Mouse (Mus musculus): ENCODE measurements around the gene Adora3. TPM values are rescaled to one million over a fixed set of nuclear protein-coding genes. Genes with fewer than 3 reads are reported as not detected.
"Not testable (repeated sequence)": the region's sequence is repeated elsewhere in the genome, so short reads cannot be mapped to it uniquely, and the experiment has no call there.

Adora3 gene
- polyA plus RNA-seq, 1 experiment = 0.19 TPM

DNA sequence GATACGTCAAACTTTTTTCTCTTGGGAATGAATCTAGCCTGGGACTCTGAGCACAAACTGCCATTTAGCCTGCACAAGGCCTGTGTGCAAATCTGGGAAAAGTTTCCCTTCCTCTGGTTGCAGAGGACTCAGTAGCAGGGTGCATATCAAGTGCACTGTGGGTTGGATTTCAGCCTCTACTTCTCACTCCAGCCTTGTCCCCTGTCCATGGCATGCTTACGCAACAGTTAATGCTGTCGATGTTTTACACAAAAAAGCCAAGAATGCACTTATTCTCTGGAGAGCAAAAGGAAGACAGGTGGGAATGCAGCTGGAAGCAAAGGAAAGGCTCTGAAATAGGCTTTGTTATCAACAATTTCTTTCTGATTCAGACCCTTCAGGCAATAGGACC, 47.7 kb downstream of the Adora3 start:
- no peaks in the 10 kb centered on the region for H3K36me3 ChIP-seq (ENCODE audit: control insufficient read depth, insufficient read depth, low read length)
- H3K4me3 ChIP-seq (ENCODE audit: insufficient read depth, low read depth, low read length) = no peak overlapping the region
- no peaks in the 10 kb centered on the region for H3K4me1 ChIP-seq (ENCODE audit: control insufficient read depth, insufficient read depth, low read length)
- H3K27ac ChIP-seq (ENCODE audit: insufficient read depth, low read depth, low read length) = no peak overlapping the region
- TF ChIP-seq POLR2A (IDR thresholded peaks at IDR 0.05; ENCODE audit: low read depth, low read length) (no peak), CTCF (conservative IDR thresholded peaks at IDR 0.05; ENCODE audit: insufficient read depth, insufficient read length, low read depth, low read length) (no peak)
- 74% methylated on average over 3 of the region's 3 CpGs for WGBS
- no peaks in the 10 kb centered on the region for H3K27me3 ChIP-seq (replicated peaks; ENCODE audit: control insufficient read depth, insufficient read depth, low read length)
- no peak for DNase-seq

DNA sequence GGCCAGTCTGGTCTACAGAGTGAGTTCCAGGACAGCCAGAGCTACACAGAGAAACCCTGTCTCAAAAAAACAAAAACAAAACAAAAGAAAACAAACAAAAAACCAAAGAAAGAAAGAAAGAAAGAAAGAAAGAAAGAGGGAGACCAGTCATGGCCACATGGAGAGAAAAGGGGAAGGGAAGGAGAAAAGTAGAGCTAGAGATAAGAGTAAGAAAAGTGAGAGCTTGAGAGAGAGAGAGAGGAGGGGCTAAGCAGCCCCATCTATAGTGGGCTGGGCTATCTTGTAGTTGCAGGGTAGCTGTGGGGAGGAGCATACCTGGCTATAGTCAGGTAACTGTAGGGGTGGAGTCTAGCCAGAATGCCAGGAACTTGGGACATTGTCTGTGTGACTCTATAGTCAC, 50.1 kb downstream of the Adora3 start:
- not testable (repeated sequence) for DNase-seq; H3K4me1 ChIP-seq (ENCODE audit: control insufficient read depth, insufficient read depth, low read length); H3K27ac ChIP-seq (ENCODE audit: insufficient read depth, low read depth, low read length); H3K36me3 ChIP-seq (ENCODE audit: control insufficient read depth, insufficient read depth, low read length); H3K27me3 ChIP-seq (replicated peaks; ENCODE audit: control insufficient read depth, insufficient read depth, low read length); H3K4me3 ChIP-seq (ENCODE audit: insufficient read depth, low read depth, low read length)

DNA sequence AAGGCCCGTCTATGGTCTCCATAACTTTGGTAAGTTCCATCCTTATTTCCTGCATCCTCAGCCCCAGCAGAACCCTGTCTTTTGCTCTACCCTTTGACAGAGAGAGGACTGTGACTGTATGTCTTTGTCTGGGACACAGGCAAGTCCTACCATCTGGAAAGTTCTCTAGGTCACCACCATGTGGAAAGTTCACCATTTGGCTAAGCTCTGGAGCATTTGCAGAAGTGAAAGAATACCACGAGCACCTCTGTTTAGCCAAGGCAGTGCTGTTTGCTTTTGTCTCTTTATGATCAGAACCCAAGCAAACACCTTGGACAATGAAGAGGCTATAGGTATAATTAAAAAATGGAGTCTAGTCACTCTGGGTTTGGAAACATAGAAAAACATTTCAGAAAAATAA, 51.3 kb downstream of the Adora3 start:
- Histone ChIP-seq H3K4me1 (ENCODE audit: control insufficient read depth, insufficient read depth, low read length) (no peaks in the 10 kb centered on the region), H3K36me3 (ENCODE audit: control insufficient read depth, insufficient read depth, low read length) (no peaks in the 10 kb centered on the region), H3K4me3 (ENCODE audit: insufficient read depth, low read depth, low read length) (no peak overlapping the region), H3K27me3 (replicated peaks; ENCODE audit: control insufficient read depth, insufficient read depth, low read length) (no peaks in the 10 kb centered on the region), H3K27ac (ENCODE audit: insufficient read depth, low read depth, low read length) (no peak overlapping the region)
- no peak for DNase-seq
- TF ChIP-seq POLR2A (IDR thresholded peaks at IDR 0.05; ENCODE audit: low read depth, low read length) = no peak
- TF ChIP-seq CTCF (conservative IDR thresholded peaks at IDR 0.05; ENCODE audit: insufficient read depth, insufficient read length, low read depth, low read length) = no peak
- WGBS = 78% methylated on average over 2 of the region's 2 CpGs

DNA sequence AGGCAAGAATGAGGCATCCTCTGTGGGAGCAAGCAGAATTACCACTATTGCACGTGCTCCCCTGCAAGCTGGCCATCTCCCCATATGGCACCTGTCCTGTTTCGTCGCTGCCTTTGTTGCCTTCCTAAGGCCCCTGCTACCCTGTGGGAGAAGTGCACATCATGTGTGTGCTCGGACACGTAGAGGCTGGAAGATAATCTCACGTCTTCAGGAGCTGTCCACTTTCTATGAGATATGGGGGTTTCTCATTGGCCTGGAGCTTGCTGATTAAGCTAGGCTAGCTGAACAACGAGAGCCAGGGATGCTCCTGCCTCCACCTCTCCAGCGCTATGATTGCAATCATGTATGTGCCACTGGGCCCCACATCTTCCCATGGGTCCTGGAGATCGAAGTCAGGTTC, 54.0 kb downstream of the Adora3 start:
- Histone ChIP-seq H3K4me1 (ENCODE audit: control insufficient read depth, insufficient read depth, low read length) (peaks cover 3% of the 10 kb centered on the region; the same call in 1 of the 2 replicates), H3K27ac (ENCODE audit: insufficient read depth, low read depth, low read length) (no peak overlapping the region), H3K27me3 (replicated peaks; ENCODE audit: control insufficient read depth, insufficient read depth, low read length) (no peaks in the 10 kb centered on the region), H3K36me3 (ENCODE audit: control insufficient read depth, insufficient read depth, low read length) (no peaks in the 10 kb centered on the region), H3K4me3 (ENCODE audit: insufficient read depth, low read depth, low read length) (no peak overlapping the region)
- TF ChIP-seq POLR2A (IDR thresholded peaks at IDR 0.05; ENCODE audit: low read depth, low read length) = no peak
- TF ChIP-seq CTCF (conservative IDR thresholded peaks at IDR 0.05; ENCODE audit: insufficient read depth, insufficient read length, low read depth, low read length) = no peak
- DNase-seq = no peak
- WGBS = 90% methylated on average over 9 of the region's 9 CpGs

DNA sequence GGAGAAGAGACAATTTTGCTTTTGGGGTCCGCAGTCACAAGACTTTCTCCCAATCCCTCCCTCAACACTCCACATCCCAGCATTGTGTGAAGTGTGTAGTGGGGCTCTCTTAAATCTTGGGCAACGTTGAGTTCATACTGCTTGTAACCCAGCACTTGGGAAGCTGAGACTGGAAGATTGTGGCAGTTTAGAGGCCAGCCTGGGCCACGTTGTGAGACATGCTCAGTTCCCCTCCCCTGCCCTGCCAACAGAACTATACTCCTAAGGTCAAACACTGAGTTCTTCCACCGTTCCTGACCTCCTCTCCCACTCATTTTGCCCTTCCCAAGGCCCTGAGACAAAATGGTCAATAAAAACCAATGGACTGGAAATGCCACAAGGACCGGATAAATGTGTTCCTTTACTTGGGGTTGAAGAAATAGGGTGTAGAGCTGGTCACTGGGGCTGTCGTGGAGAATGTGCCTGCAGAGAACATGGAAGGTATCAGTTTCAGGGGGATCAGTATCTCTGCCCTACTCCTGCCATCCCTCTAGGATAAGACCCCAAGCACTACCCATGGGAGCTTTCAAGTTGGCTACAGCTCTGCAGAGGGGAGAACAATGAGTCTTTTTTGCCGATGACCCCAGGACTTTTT, 57.0 kb downstream of the Adora3 start:
- Histone ChIP-seq H3K4me3 (ENCODE audit: insufficient read depth, low read depth, low read length) (no peak overlapping the region), H3K36me3 (ENCODE audit: control insufficient read depth, insufficient read depth, low read length) (no peaks in the 10 kb centered on the region), H3K27me3 (replicated peaks; ENCODE audit: control insufficient read depth, insufficient read depth, low read length) (no peaks in the 10 kb centered on the region), H3K27ac (ENCODE audit: insufficient read depth, low read depth, low read length) (no peak overlapping the region), H3K4me1 (ENCODE audit: control insufficient read depth, insufficient read depth, low read length) (peaks cover 3% of the 10 kb centered on the region; the same call in 1 of the 2 replicates)
- no peak for TF ChIP-seq POLR2A (IDR thresholded peaks at IDR 0.05; ENCODE audit: low read depth, low read length)
- no peak for TF ChIP-seq CTCF (conservative IDR thresholded peaks at IDR 0.05; ENCODE audit: insufficient read depth, insufficient read length, low read depth, low read length)
- 39% methylated on average over 7 of the region's 7 CpGs for WGBS
- DNase-seq = peak; percentile 38

DNA sequence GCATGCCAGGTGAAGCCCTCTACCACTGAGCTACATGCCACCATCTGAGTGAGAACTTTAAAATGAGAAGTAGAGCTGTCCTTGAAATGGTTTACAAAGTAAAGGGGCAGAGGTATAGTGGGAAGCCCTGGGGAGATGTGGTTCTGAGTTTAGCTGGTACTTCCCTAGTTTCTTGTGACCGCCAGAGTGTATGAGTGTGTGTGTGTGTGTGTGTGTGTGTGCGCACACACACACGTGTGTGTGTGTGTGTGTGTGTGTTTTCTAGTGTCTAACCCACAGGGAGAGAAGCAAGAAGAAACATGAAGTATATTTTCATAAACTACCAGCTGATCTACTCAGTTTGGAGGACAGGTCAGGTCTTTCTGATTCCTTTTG, 57.5 kb downstream of the Adora3 start:
- DNase-seq = no peak
- no peak overlapping the region for H3K4me3 ChIP-seq (ENCODE audit: insufficient read depth, low read depth, low read length)
- peaks cover 3% of the 10 kb centered on the region; the same call in 1 of the 2 replicates for H3K4me1 ChIP-seq (ENCODE audit: control insufficient read depth, insufficient read depth, low read length)
- H3K27ac ChIP-seq (ENCODE audit: insufficient read depth, low read depth, low read length) = no peak overlapping the region
- no peak for TF ChIP-seq POLR2A (IDR thresholded peaks at IDR 0.05; ENCODE audit: low read depth, low read length)
- WGBS = 76% methylated on average over 3 of the region's 3 CpGs
- H3K36me3 ChIP-seq (ENCODE audit: control insufficient read depth, insufficient read depth, low read length) = no peaks in the 10 kb centered on the region
- no peaks in the 10 kb centered on the region for H3K27me3 ChIP-seq (replicated peaks; ENCODE audit: control insufficient read depth, insufficient read depth, low read length)

DNA sequence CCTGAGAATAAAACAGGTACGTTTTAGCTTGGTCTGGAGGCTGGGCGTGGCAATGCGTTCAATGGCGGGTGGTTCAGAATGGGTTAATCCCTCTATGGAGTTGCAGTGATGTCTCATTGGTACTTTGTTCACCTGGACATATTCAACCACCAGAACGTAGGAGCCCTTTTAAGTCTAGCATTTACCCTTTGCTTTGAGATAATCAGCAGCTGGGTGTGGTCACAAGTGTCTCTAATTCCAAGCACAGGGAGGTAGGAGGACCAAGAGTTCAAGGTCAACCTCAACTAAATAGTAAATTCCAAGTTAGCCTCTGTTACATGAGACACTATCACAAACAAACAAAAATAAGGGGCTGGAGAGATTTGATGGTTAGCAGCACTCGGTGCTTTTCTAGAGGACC, 58.1 kb downstream of the Adora3 start:
- Histone ChIP-seq H3K27me3 (replicated peaks; ENCODE audit: control insufficient read depth, insufficient read depth, low read length) (no peaks in the 10 kb centered on the region), H3K4me1 (ENCODE audit: control insufficient read depth, insufficient read depth, low read length) (peaks cover 3% of the 10 kb centered on the region; the same call in 1 of the 2 replicates), H3K27ac (ENCODE audit: insufficient read depth, low read depth, low read length) (no peak overlapping the region), H3K4me3 (ENCODE audit: insufficient read depth, low read depth, low read length) (no peak overlapping the region), H3K36me3 (ENCODE audit: control insufficient read depth, insufficient read depth, low read length) (no peaks in the 10 kb centered on the region)
- WGBS = 87% methylated on average over 6 of the region's 6 CpGs
- no peak for DNase-seq
- TF ChIP-seq POLR2A (IDR thresholded peaks at IDR 0.05; ENCODE audit: low read depth, low read length) (no peak), CTCF (conservative IDR thresholded peaks at IDR 0.05; ENCODE audit: insufficient read depth, insufficient read length, low read depth, low read length) (no peak)

DNA sequence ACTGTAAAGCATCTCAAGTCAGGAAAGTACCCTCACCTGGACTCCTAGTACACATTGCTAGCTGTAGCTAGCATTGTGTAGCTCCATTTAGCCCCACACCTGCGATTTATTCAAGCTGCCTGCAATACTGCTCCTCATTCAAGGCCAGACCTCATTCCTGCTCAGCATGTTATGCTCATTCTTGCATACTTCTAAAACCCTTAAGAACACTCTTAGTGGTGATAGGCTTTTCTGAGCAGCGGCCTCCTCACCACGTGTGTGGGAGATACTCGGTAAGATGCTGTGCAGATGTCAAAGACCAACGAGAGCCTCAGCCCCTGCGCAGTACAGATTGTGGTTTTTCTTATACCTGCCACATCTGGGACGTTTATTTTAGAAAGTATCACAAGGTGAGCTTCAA, 59.2 kb downstream of the Adora3 start:
- no peak overlapping the region for H3K4me3 ChIP-seq (ENCODE audit: insufficient read depth, low read depth, low read length)
- H3K36me3 ChIP-seq (ENCODE audit: control insufficient read depth, insufficient read depth, low read length) = no peaks in the 10 kb centered on the region
- DNase-seq = no peak
- TF ChIP-seq POLR2A (IDR thresholded peaks at IDR 0.05; ENCODE audit: low read depth, low read length) (no peak), CTCF (conservative IDR thresholded peaks at IDR 0.05; ENCODE audit: insufficient read depth, insufficient read length, low read depth, low read length) (no peak)
- H3K27ac ChIP-seq (ENCODE audit: insufficient read depth, low read depth, low read length) = no peak overlapping the region
- no peaks in the 10 kb centered on the region for H3K27me3 ChIP-seq (replicated peaks; ENCODE audit: control insufficient read depth, insufficient read depth, low read length)
- H3K4me1 ChIP-seq (ENCODE audit: control insufficient read depth, insufficient read depth, low read length) = peaks cover 6% of the 10 kb centered on the region; the same call in 1 of the 2 replicates
- 79% methylated on average over 7 of the region's 7 CpGs for WGBS
